Mouse (Mus musculus) intestine, postnatal 0 days (tissue): ENCODE measurements at regions not wholly inside any gene's neighbourhood (a gene's known extent, or its start where the extent isn't known, plus 50 kb on each side); places are given as distances from the start of the nearest gene placed in this dataset.

Experiments used
- ATAC-seq: fragments of 200-750 bp; cut with Nextera tagmentation; 2 replicates; pipeline ENCODE4 v1.8.0; 2017; ENCODE audit warnings: mild to moderate bottlenecking, moderate TSS enrichment, moderate library complexity
- H3K27ac ChIP-seq: fragments of 300-500 bp; sonication (generic); 2 replicates; pipeline ENCODE4 v1.5.1; 2014; ENCODE audit warnings: mild to moderate bottlenecking, low read depth, low read length, moderate library complexity
- H3K27me3 ChIP-seq: fragments of 300-500 bp; sonication (generic); replicated peaks from 2 replicates; pipeline ENCODE4 v1.6.1; 2014; ENCODE audit warnings: low read length, mixed read lengths; ENCODE audit not compliant: control insufficient read depth, insufficient read depth
- H3K36me3 ChIP-seq: fragments of 300-500 bp; sonication (generic); 2 replicates; pipeline ENCODE4 v1.6.1; 2014; ENCODE audit warnings: mild to moderate bottlenecking, moderate library complexity; ENCODE audit not compliant: control insufficient read depth, insufficient read depth
- H3K4me1 ChIP-seq: fragments of 300-500 bp; sonication (generic); replicated peaks from 2 replicates; pipeline ENCODE4 v1.6.1; 2014; ENCODE audit warnings: antibody characterized with exemption, low read length, mixed read lengths; ENCODE audit not compliant: control insufficient read depth, insufficient read depth
- H3K4me2 ChIP-seq: fragments of 300-500 bp; sonication (generic); replicated peaks from 2 replicates; pipeline ENCODE4 v1.6.1; 2014; ENCODE audit warnings: low read depth, mild to moderate bottlenecking, moderate library complexity
- H3K4me3 ChIP-seq: fragments of 300-500 bp; sonication (generic); 2 replicates; pipeline ENCODE4 v1.5.1; 2014; ENCODE audit warnings: low read depth, low read length
- H3K9ac ChIP-seq: fragments of 300-500 bp; sonication (generic); 2 replicates; pipeline ENCODE4 v1.6.1; 2014; ENCODE audit warnings: mild to moderate bottlenecking, low read depth, low read length
- H3K9me3 ChIP-seq: fragments of 300-500 bp; sonication (generic); 2 replicates; pipeline ENCODE4 v1.6.1; 2016; ENCODE audit warnings: mixed run types; ENCODE audit not compliant: control insufficient read depth
- CTCF ChIP-seq: sonication (generic); IDR thresholded peaks from 2 replicates; pipeline ENCODE4 v1.5.1; 2016; ENCODE audit warnings: low read depth, mild to moderate bottlenecking, control low read depth, antibody characterized with exemption, moderate library complexity
- WGBS: fragments of 180-500 bp; shearing (Covaris S2); extraction: QIAGEN DNeasy Blood & Tissue Kit; methylation state at CpG from one replicate; pipeline ENCODE4 v1.1.7; 2014; 5-methylcytosine and 5-hydroxymethylcytosine counted together

- no peak for ATAC-seq
- WGBS, result 87% methylated on average over 4 of the region's 4 CpGs
Measured at GRCm38 (mm10) chr13:102072366-102072765, 304.3 kb upstream of the Pik3r1 start.

GRCm38 (mm10) chr13:102087766-102088165 lies 319.7 kb upstream of the Pik3r1 start:
- no peak for ATAC-seq
- Histone ChIP-seq H3K9me3 (no peaks in the 10 kb centered on the region), H3K4me1 (no peaks in the 10 kb centered on the region), H3K4me3 (no peak overlapping the region), H3K27ac (no peak overlapping the region), H3K36me3 (no peaks in the 10 kb centered on the region), H3K4me2 (no peak overlapping the region), H3K9ac (no peak overlapping the region), H3K27me3 (no peaks in the 10 kb centered on the region)
- WGBS, result 47% methylated on average over 1 of the region's 1 CpGs
- TF ChIP-seq CTCF, result no peak

More at GRCm38 (mm10) chr13:102072366-102072765, 304.3 kb upstream of the Pik3r1 start:
- Histone ChIP-seq H3K4me1 (no peaks in the 10 kb centered on the region), H3K4me3 (no peak overlapping the region), H3K9ac (no peak overlapping the region), H3K27me3 (0 out of 2 replicates have a peak, but pooled peaks cover 2% of the 10 kb centered on the region), H3K4me2 (no peak overlapping the region), H3K9me3 (no peaks in the 10 kb centered on the region), H3K36me3 (no peaks in the 10 kb centered on the region), H3K27ac (no peak overlapping the region)
- no peak for TF ChIP-seq CTCF

GRCm38 (mm10) chr13:102089551-102089950 lies 321.5 kb upstream of the Pik3r1 start:
- Histone ChIP-seq H3K4me1 (no peaks in the 10 kb centered on the region), H3K27me3 (no peaks in the 10 kb centered on the region), H3K9me3 (no peaks in the 10 kb centered on the region), H3K36me3 (no peaks in the 10 kb centered on the region), H3K9ac (no peak overlapping the region), H3K4me3 (no peak overlapping the region), H3K4me2 (no peak overlapping the region), H3K27ac (no peak overlapping the region)
- ATAC-seq, result no peak
- TF ChIP-seq CTCF, result no peak
- WGBS, result 57% methylated on average over 5 of the region's 5 CpGs

GRCm38 (mm10) chr13:102094193-102094592 lies 326.2 kb upstream of the Pik3r1 start:
- no peak for TF ChIP-seq CTCF
- no peaks in the 10 kb centered on the region for H3K4me1 ChIP-seq
- no peak overlapping the region for H3K9ac ChIP-seq
- no peak overlapping the region for H3K4me2 ChIP-seq
- H3K9me3 ChIP-seq, result no peaks in the 10 kb centered on the region
- H3K36me3 ChIP-seq, result no peaks in the 10 kb centered on the region
- no peak for ATAC-seq
- WGBS, result 85% methylated on average over 4 of the region's 4 CpGs
- no peaks in the 10 kb centered on the region for H3K27me3 ChIP-seq
- H3K4me3 ChIP-seq, result no peak overlapping the region
- no peak overlapping the region for H3K27ac ChIP-seq

GRCm38 (mm10) chr13:102103161-102103560 lies 335.1 kb upstream of the Pik3r1 start:
- no peak overlapping the region for H3K4me3 ChIP-seq
- 52% methylated on average over 1 of the region's 1 CpGs for WGBS
- no peaks in the 10 kb centered on the region for H3K27me3 ChIP-seq
- no peak overlapping the region for H3K9ac ChIP-seq
- no peak overlapping the region for H3K4me2 ChIP-seq
- H3K36me3 ChIP-seq, result no peaks in the 10 kb centered on the region
- no peak overlapping the region for H3K27ac ChIP-seq
- H3K9me3 ChIP-seq, result no peaks in the 10 kb centered on the region
- no peak for ATAC-seq
- H3K4me1 ChIP-seq, result no peaks in the 10 kb centered on the region
- no peak for TF ChIP-seq CTCF

GRCm38 (mm10) chr13:102106188-102106587 lies 338.2 kb upstream of the Pik3r1 start:
- Histone ChIP-seq H3K27ac (no peak overlapping the region), H3K27me3 (no peaks in the 10 kb centered on the region), H3K4me2 (no peak overlapping the region), H3K9ac (no peak overlapping the region), H3K36me3 (no peaks in the 10 kb centered on the region), H3K9me3 (no peaks in the 10 kb centered on the region), H3K4me1 (no peaks in the 10 kb centered on the region), H3K4me3 (no peak overlapping the region)
- 88% methylated on average over 1 of the region's 1 CpGs for WGBS
- no peak for ATAC-seq
- TF ChIP-seq CTCF, result no peak

- no peaks in the 10 kb centered on the region for H3K27me3 ChIP-seq
- no peaks in the 10 kb centered on the region for H3K36me3 ChIP-seq
- no peaks in the 10 kb centered on the region for H3K4me1 ChIP-seq
- WGBS, result 71% methylated on average over 1 of the region's 1 CpGs
- H3K4me2 ChIP-seq, result no peak overlapping the region
- no peak overlapping the region for H3K4me3 ChIP-seq
- no peak overlapping the region for H3K9ac ChIP-seq
- TF ChIP-seq CTCF, result no peak
- H3K9me3 ChIP-seq, result no peaks in the 10 kb centered on the region
- H3K27ac ChIP-seq, result no peak overlapping the region
- ATAC-seq, result no peak
Measured at GRCm38 (mm10) chr13:102108204-102108603, 340.2 kb upstream of the Pik3r1 start.
